Mouse (Mus musculus) forebrain, embryonic 14.5 days (tissue): ENCODE data around the gene Fam133b. TPM values are rescaled to one million over a fixed set of nuclear protein-coding genes. Genes with fewer than 3 reads are reported as not detected.
"Not testable (repeated sequence)": the region's sequence is repeated elsewhere in the genome, so short reads cannot be mapped to it uniquely, and the experiment has no call there.

Experiments
- ATAC-seq: fragments of 200-750 bp; cut with Nextera tagmentation; 2 replicates; pipeline ENCODE4 v1.8.0; 2017; ENCODE audit warnings: mild to moderate bottlenecking, moderate library complexity
- DNase-seq: peaks from one replicate; pipeline ENCODE4 v3.0.0-alpha.2; 2015; ENCODE audit warnings: low spot score
- H3K27ac ChIP-seq: fragments of 300-500 bp; sonication (generic); 2 replicates; pipeline ENCODE4 v1.5.1; 2014; ENCODE audit warnings: low read depth, mild to moderate bottlenecking, control low read depth, low read length, moderate library complexity
- H3K27me3 ChIP-seq: fragments of 300-500 bp; sonication (generic); replicated peaks from 2 replicates; pipeline ENCODE4 v1.6.1; 2014; ENCODE audit warnings: low read length, control low read depth, mixed read lengths; ENCODE audit not compliant: control insufficient read depth, insufficient read depth
- H3K36me3 ChIP-seq: fragments of 300-500 bp; sonication (generic); 2 replicates; pipeline ENCODE4 v1.6.1; 2014; ENCODE audit warnings: low read length, control low read depth; ENCODE audit not compliant: control insufficient read depth, insufficient read depth
- H3K4me1 ChIP-seq: fragments of 300-500 bp; sonication (generic); 2 replicates; pipeline ENCODE4 v1.6.1; 2014; ENCODE audit warnings: antibody characterized with exemption, low read length, control low read depth; ENCODE audit not compliant: control insufficient read depth, insufficient read depth
- H3K4me2 ChIP-seq: fragments of 300-500 bp; sonication (generic); 2 replicates; pipeline ENCODE4 v1.6.1; 2014; ENCODE audit warnings: mild to moderate bottlenecking, control low read depth, low read length
- H3K4me3 ChIP-seq: fragments of 300-500 bp; sonication (generic); 2 replicates; pipeline ENCODE4 v1.5.1; 2014; ENCODE audit warnings: low read depth, low read length, control low read depth
- H3K9ac ChIP-seq: fragments of 300-500 bp; sonication (generic); 2 replicates; pipeline ENCODE4 v1.6.1; 2014; ENCODE audit warnings: mild to moderate bottlenecking, low read length, control low read depth, moderate library complexity
- H3K9me3 ChIP-seq: fragments of 300-500 bp; sonication (generic); replicated peaks from 2 replicates; pipeline ENCODE4 v1.6.1; 2016; ENCODE audit warnings: low read length, control low read depth, mixed read lengths; ENCODE audit not compliant: control insufficient read depth
- WGBS: fragments of 180-500 bp; shearing (Covaris S2); extraction: QIAGEN DNeasy Blood & Tissue Kit; methylation state at CpG from one replicate; pipeline ENCODE4 v1.1.7; 2014; 5-methylcytosine and 5-hydroxymethylcytosine counted together
- polyA plus RNA-seq: library from polyadenylated mRNA; unstranded; fragments of >200 nt; fragmentation: Nextera tagmentation; extraction: Ambion mirVana; gene quantifications from 2 replicates; pipeline ENCODE4 v1.2.1, GENCODE M21; 2014

The Fam133b gene
- polyA plus RNA-seq, 1 experiment from 2014 or later: 26.9 TPM

- no peak overlapping the region for H3K4me2 ChIP-seq
- DNase-seq (no peak), ATAC-seq (no peak)
- 94% methylated on average over 9 of the region's 9 CpGs for WGBS
- H3K4me3 ChIP-seq: no peak overlapping the region
- H3K36me3 ChIP-seq: peaks cover 42% of the 10 kb centered on the region
- H3K27me3 ChIP-seq: no peaks in the 10 kb centered on the region
- H3K27ac ChIP-seq: no peak overlapping the region
- H3K4me1 ChIP-seq: no peaks in the 10 kb centered on the region
- H3K9ac ChIP-seq: no peak overlapping the region
- H3K9me3 ChIP-seq: no peaks in the 10 kb centered on the region
Measured at GRCm38 (mm10) chr5:3607114-3607513, 63.5 kb downstream of the Fam133b start.

DNA sequence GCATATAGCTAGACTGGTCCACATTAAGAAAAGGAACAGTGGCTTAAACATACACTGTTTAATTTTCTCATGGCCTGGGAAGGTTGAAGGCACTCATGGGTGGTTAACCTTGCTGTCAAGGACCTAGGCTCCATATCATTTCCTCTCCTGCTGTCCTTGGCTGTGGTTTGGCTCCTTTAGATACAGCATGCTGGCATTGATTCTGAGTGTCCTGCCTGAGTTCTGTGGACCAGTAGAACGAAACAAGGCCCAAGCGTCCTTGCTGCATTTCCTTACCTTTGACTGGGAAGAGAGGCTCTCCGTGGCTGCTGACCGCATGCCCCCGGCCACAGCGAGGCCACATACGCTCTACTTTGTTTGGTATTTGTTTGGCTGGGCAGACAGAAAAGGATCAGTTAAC, 65.6 kb downstream of the Fam133b start:
- Histone ChIP-seq H3K4me1 (no peaks in the 10 kb centered on the region), H3K36me3 (peaks cover 49% of the 10 kb centered on the region), H3K9me3 (no peaks in the 10 kb centered on the region), H3K4me3 (no peak overlapping the region), H3K27ac (no peak overlapping the region), H3K4me2 (no peak overlapping the region), H3K27me3 (no peaks in the 10 kb centered on the region), H3K9ac (no peak overlapping the region)
- DNase-seq (no peak), ATAC-seq (no peak)
- WGBS: 93% methylated on average over 7 of the region's 7 CpGs

GRCm38 (mm10) chr5:3611835-3612234, 68.2 kb downstream of the Fam133b start:
- not testable (repeated sequence) for ATAC-seq, DNase-seq
- H3K36me3 ChIP-seq: peaks cover 40% of the 10 kb centered on the region

More at GRCm38 (mm10) chr5:3611835-3612234, 68.2 kb downstream of the Fam133b start:
- H3K27ac ChIP-seq, H3K27me3 ChIP-seq, H3K9ac ChIP-seq, H3K4me1 ChIP-seq, H3K4me2 ChIP-seq, H3K4me3 ChIP-seq, H3K9me3 ChIP-seq: not testable (repeated sequence)
- WGBS: 91% methylated on average over 2 of the region's 2 CpGs

Other genes starting within 250 kb of the Fam133b start
- gene Cdk6, start 202.3 kb upstream of the Fam133b start, polyA plus RNA-seq: 17.2 and 23.5 TPM in 2 replicates
- gene 1700109H08Rik, start 27.7 kb downstream of the Fam133b start, polyA plus RNA-seq: 1.1 and 2.3 TPM in 2 replicates
- 12.2 and 18.1 TPM in 2 replicates for gene Pex1, start 52.2 kb downstream of the Fam133b start, polyA plus RNA-seq
- gene Rbm48, start 52.8 kb downstream of the Fam133b start, polyA plus RNA-seq: 17.3 and 19.6 TPM in 2 replicates
- not detected in 2 replicates for gene Tmbim7, start 107.3 kb downstream of the Fam133b start, polyA plus RNA-seq
- gene Gatad1, start 113.4 kb downstream of the Fam133b start, polyA plus RNA-seq: 66.6 and 74.9 TPM in 2 replicates